Mouse (Mus musculus) ES-Bruce4 (cell line): Measurements from ENCODE around the gene Slc2a8. TPM values are rescaled to one million over a fixed set of nuclear protein-coding genes. Genes with fewer than 3 reads are reported as not detected.
A peak's percentile ranks its signal among the peaks of the same experiment; 100 is the strongest.

ENCODE experiments used
- H3K27ac ChIP-seq: 2 replicates; pipeline ENCODE4 v1.5.1; 2012; ENCODE audit warnings: low read length, inconsistent platforms; ENCODE audit not compliant: insufficient read depth
- H3K27me3 ChIP-seq: 2 replicates; pipeline ENCODE4 v1.6.1; 2012; ENCODE audit warnings: mild to moderate bottlenecking, low read length, inconsistent platforms; ENCODE audit not compliant: control insufficient read depth, poor library complexity, insufficient read depth, severe bottlenecking
- H3K36me3 ChIP-seq: 2 replicates; pipeline ENCODE4 v1.6.1; 2012; ENCODE audit warnings: inconsistent platforms, mild to moderate bottlenecking, low read length, moderate library complexity; ENCODE audit not compliant: control insufficient read depth, poor library complexity, insufficient read depth, severe bottlenecking
- H3K4me1 ChIP-seq: one replicate; pipeline ENCODE4 v1.8.1; 2011; ENCODE audit warnings: low read length; ENCODE audit not compliant: control insufficient read depth, insufficient read depth
- H3K4me3 ChIP-seq: 2 replicates; pipeline ENCODE4 v1.5.1; 2011; ENCODE audit warnings: low read depth, mild to moderate bottlenecking, low read length
- H3K9ac ChIP-seq: 2 replicates; pipeline ENCODE4 v1.6.1; 2012; ENCODE audit warnings: low read depth, mild to moderate bottlenecking, inconsistent platforms; ENCODE audit not compliant: poor library complexity, severe bottlenecking
- H3K9me3 ChIP-seq: replicated peaks from 2 replicates; pipeline ENCODE4 v1.6.1; 2012; ENCODE audit warnings: mild to moderate bottlenecking, low read length, inconsistent platforms; ENCODE audit not compliant: control insufficient read depth, poor library complexity, insufficient read depth, severe bottlenecking
- CTCF ChIP-seq: IDR thresholded peaks from one replicate; pipeline ENCODE4 v1.8.1; 2011; ENCODE audit warnings: low read depth, low read length
- EP300 ChIP-seq: IDR thresholded peaks from 2 replicates; pipeline ENCODE4 v1.6.1; 2011; ENCODE audit warnings: low read depth, low read length; ENCODE audit not compliant: insufficient read depth
- POLR2A ChIP-seq: IDR thresholded peaks from one replicate; pipeline ENCODE4 v1.8.1; 2011; ENCODE audit warnings: low read length; ENCODE audit not compliant: insufficient read depth
- polyA plus RNA-seq: library from polyadenylated mRNA; stranded (reverse); fragments of >200 nt; gene quantifications from 2 replicates; pipeline ENCODE4 v1.2.4, GENCODE M21; 2011; ENCODE audit warnings: low read depth; ENCODE audit not compliant: missing spikeins, insufficient read depth, insufficient read length

Gene Slc2a8
- polyA plus RNA-seq, 1 experiment, result 7.9 TPM

DNA sequence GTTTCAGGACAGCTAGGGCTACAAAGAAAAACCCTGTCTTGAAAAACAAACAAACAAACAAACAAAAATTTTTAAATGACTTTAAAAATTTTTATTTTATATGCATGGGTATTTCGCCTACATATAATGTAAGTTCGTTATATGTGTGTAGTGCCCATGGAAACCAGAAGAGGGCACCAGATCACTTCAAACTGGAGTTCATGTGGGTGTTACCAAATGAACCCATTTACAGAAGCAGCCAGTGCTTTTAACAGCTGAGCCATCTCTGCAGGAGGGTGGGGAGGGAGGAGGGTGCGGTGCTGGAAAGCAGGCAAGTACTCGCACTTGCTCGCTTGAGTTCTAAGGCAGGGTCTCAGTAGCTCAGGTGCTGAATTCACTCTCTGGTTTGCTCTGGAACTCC is 42.5 kb downstream of the Slc2a8 start:
- H3K4me3 ChIP-seq, result no peak overlapping the region
- H3K4me1 ChIP-seq, result peaks cover 2% of the 10 kb centered on the region
- H3K27me3 ChIP-seq, result no peaks in the 10 kb centered on the region
- H3K9ac ChIP-seq, result no peak overlapping the region
- TF ChIP-seq EP300 (peak; percentile 63; the same call in 1 of the 2 replicates), CTCF (peak; percentile 22), POLR2A (no peak)
- H3K27ac ChIP-seq, result peak overlapping the region; percentile 29
- H3K9me3 ChIP-seq, result no peaks in the 10 kb centered on the region
- H3K36me3 ChIP-seq, result no peaks in the 10 kb centered on the region; the same call in 1 of the 2 replicates

DNA sequence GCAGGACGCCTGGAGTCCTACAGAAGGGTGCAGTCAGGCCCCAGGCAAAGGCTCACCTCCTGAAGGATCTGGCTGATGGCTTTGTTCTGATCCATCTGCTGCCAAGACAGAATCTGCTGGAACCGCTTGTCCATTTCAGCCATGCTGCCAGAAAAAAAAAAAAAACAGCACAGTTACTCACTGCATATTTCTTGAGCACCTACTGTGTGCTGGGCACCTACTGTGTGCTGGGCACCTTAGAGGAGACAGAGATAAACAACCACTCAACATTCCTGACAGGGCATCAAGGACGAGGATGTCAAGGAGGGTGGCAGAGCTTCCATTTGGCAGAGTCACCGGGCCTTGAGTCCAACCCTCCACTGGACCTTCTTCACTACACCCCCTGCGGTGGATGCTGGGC is 43.1 kb downstream of the Slc2a8 start:
- H3K27me3 ChIP-seq, result no peaks in the 10 kb centered on the region
- H3K9me3 ChIP-seq, result no peaks in the 10 kb centered on the region
- no peaks in the 10 kb centered on the region; the same call in 1 of the 2 replicates for H3K36me3 ChIP-seq
- no peak overlapping the region for H3K4me3 ChIP-seq
- TF ChIP-seq EP300 (no peak), CTCF (no peak), POLR2A (no peak)
- no peak overlapping the region for H3K9ac ChIP-seq
- H3K4me1 ChIP-seq, result peaks cover 4% of the 10 kb centered on the region
- no peak overlapping the region for H3K27ac ChIP-seq

DNA sequence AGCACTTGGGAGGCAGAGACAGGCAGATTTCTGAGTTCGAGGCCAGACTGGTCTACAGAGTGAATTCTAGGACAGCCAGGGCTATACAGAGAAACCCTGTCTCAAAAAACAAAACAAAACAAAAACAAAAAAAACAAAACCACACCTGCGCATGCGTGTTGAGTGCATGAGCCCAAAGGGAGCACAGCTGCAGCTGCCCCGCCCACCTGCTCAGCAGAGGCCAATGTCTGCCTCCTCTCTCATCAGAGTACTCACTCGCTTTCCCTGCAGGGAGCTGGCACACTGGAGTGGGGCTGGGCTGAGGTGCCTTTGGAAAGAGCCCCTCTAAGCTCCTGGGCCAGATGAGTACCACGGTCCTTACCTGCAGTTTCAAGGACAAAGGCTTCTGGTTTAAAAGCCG is 50.2 kb downstream of the Slc2a8 start:
- no peak overlapping the region for H3K9ac ChIP-seq
- peaks cover 2% of the 10 kb centered on the region for H3K4me1 ChIP-seq
- H3K27ac ChIP-seq, result 0 out of 2 replicates have a peak overlapping the region, but pooled peaks have one; percentile 10

DNA sequence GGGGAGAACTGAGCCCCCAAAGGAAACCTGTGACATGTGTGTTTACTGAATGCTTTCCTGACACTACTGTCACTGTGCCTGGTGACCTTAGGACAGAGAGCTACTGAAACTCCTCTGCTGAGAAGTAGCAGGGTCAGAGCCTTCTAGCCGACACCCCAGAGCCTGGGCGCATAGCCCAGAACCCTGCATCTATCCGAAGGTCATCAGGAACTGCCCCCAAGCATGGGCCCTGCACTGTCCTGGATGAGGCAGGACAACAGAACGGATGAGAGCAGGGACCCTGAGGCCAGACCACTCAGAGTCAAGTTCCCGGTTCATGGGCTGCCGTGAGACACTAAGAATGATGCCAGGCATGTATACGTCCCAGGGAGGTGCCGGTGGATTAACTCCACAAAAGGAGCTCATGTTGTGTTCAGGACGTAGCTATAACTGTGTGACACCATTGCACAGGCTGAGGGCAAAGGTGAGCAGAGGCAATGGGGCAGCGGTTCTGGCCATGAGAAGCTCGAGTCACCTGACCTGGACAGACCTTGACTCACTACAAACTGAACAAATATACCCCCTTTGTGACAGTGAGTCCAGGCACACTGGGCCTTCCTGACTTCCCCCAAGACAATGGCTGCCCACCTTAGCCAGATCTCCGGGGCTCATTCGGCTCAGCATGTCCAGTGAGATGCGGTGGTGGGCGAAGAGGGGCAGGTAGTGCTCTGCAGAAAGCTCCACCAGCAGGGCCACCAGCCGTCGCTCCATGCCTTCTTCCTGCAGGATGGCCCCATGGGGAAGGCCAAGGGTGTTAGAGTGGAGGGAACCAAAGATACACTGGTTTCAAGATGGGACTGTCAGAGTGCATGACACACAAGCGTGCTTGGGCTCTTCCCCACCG is 52.7 kb downstream of the Slc2a8 start:
- no peak overlapping the region for H3K9ac ChIP-seq
- TF ChIP-seq POLR2A (no peak), EP300 (no peak), CTCF (no peak)
- H3K36me3 ChIP-seq, result no peaks in the 10 kb centered on the region
- no peak overlapping the region for H3K4me3 ChIP-seq
- H3K9me3 ChIP-seq, result no peaks in the 10 kb centered on the region
- peaks cover 6% of the 10 kb centered on the region for H3K4me1 ChIP-seq
- H3K27me3 ChIP-seq, result no peaks in the 10 kb centered on the region
- no peak overlapping the region for H3K27ac ChIP-seq

More for the DNA sequence above, 50.2 kb downstream of the Slc2a8 start:
- no peaks in the 10 kb centered on the region for H3K9me3 ChIP-seq
- H3K4me3 ChIP-seq, result no peak overlapping the region
- TF ChIP-seq CTCF, result no peak
- no peak for TF ChIP-seq EP300
- TF ChIP-seq POLR2A, result no peak
- H3K27me3 ChIP-seq, result no peaks in the 10 kb centered on the region
- no peaks in the 10 kb centered on the region for H3K36me3 ChIP-seq

DNA sequence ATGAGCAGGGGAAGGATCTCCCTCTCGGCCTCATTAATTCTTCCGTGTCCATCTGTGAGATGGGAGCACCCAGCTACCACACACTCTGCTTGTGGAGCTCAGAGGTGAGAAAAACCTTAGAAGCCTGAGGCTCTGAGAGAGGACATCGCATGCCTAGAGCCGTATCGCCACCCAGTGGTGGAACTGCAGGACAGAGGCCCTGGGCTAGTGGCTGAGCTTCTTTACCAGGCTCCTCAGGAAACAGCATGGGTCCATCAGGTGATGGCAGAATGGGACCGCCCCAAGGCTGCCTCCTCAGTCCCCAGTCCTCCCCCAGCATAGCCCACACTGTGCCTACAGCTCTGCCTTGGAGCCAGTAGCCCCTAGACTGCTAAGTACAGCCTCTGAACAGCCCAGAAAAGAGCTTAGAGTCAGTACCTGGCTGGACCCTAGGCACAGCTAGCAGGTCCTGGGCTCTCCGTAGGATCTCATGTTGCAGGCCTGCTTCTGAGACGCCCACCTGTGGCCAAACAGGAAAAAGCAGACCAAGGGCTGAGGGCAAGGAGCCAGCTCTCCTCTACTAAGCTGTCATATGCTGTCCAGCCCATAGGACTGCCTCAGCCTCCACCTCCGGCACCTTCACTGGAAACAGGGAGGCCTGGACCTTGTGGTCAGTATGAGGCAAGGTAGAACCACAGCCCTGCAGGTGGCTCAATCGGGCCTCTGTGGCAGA is 53.5 kb downstream of the Slc2a8 start:
- 0 out of 2 replicates have a peak, but pooled peaks cover 2% of the 10 kb centered on the region for H3K36me3 ChIP-seq
- no peaks in the 10 kb centered on the region for H3K27me3 ChIP-seq
- 0 out of 2 replicates have a peak overlapping the region, but pooled peaks have one; percentile 13 for H3K27ac ChIP-seq
- TF ChIP-seq CTCF (peak; percentile 89), POLR2A (no peak), EP300 (peak; percentile 41; the same call in 1 of the 2 replicates)
- peak overlapping the region; percentile 37 for H3K4me3 ChIP-seq
- no peak overlapping the region for H3K9ac ChIP-seq
- no peaks in the 10 kb centered on the region for H3K9me3 ChIP-seq
- peaks cover 5% of the 10 kb centered on the region for H3K4me1 ChIP-seq
